Mouse (Mus musculus): ENCODE results near the gene Dscam. TPM values are rescaled to one million over a fixed set of nuclear protein-coding genes. Genes with fewer than 3 reads are reported as not detected.

Gene Dscam
- polyA plus RNA-seq, 1 experiment = not detected

GRCm38 (mm10) chr16:96700551-96700950, 470.0 kb downstream of the Dscam start:
- no peak for TF ChIP-seq CTCF (IDR thresholded peaks at IDR 0.05; ENCODE audit: low read depth, low read length)
- no peak for TF ChIP-seq POLR2A (IDR thresholded peaks at IDR 0.05; ENCODE audit: borderline replicate concordance, low read depth, low read length)
- H3K4me1 ChIP-seq (ENCODE audit: control insufficient read depth, insufficient read depth, low read length) = no peaks in the 10 kb centered on the region
- H3K27ac ChIP-seq (ENCODE audit: insufficient read depth, low read depth, low read length) = no peak overlapping the region

GRCm38 (mm10) chr16:96695882-96696281, 474.7 kb downstream of the Dscam start:
- no peak for TF ChIP-seq CTCF (IDR thresholded peaks at IDR 0.05; ENCODE audit: low read depth, low read length)
- TF ChIP-seq POLR2A (IDR thresholded peaks at IDR 0.05; ENCODE audit: borderline replicate concordance, low read depth, low read length) = no peak
- Histone ChIP-seq H3K4me1 (ENCODE audit: control insufficient read depth, insufficient read depth, low read length) (no peaks in the 10 kb centered on the region), H3K4me3 (ENCODE audit: insufficient read depth, low read length) (no peak overlapping the region), H3K27ac (ENCODE audit: insufficient read depth, low read depth, low read length) (no peak overlapping the region)

More at GRCm38 (mm10) chr16:96700551-96700950, 470.0 kb downstream of the Dscam start:
- no peak overlapping the region for H3K4me3 ChIP-seq (ENCODE audit: insufficient read depth, low read length)

DNA sequence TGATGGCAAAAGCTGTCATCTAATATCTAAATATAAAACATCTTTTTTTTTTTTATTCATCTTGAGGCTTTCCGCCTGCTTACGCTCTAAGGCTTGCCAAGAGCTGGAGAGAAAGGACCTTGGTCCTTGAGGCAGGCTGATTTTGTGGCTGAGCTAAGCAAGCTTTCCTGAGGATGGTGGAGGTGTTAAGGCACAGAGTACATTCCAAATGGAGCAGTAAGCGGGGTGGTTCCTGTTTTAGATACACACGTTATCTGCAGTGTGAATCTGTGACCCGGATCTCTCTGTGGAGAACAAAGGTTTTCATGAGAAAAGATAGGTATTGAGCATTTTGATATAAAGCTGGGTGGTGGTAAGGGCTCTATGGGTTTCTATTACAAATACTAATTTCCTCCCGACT, 479.0 kb downstream of the Dscam start:
- TF ChIP-seq CTCF (IDR thresholded peaks at IDR 0.05; ENCODE audit: low read depth, low read length) = no peak
- TF ChIP-seq POLR2A (IDR thresholded peaks at IDR 0.05; ENCODE audit: borderline replicate concordance, low read depth, low read length) = no peak
- Histone ChIP-seq H3K27ac (ENCODE audit: insufficient read depth, low read depth, low read length) (no peak overlapping the region), H3K4me3 (ENCODE audit: insufficient read depth, low read length) (no peak overlapping the region), H3K4me1 (ENCODE audit: control insufficient read depth, insufficient read depth, low read length) (no peaks in the 10 kb centered on the region)

DNA sequence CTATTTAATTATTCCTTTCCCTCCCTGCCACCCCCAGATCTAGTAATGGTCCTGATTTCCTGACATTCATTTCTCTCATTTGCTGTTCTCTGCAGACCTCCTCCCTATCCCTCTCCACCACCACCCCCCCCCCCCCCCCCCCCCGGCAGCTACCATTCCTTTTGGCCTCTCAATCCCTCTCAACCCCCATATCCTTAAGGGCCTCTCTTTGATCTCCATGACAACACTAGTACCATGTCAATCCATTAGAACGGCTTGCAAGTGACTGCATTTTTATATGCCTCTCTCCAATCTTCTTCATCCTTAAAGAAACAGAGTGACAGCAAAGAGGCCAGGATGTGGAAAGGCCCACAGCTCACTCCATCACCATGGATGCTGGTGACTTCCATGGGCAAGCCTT, 480.5 kb downstream of the Dscam start:
- TF ChIP-seq CTCF (IDR thresholded peaks at IDR 0.05; ENCODE audit: low read depth, low read length) = no peak
- Histone ChIP-seq H3K4me1 (ENCODE audit: control insufficient read depth, insufficient read depth, low read length) (no peaks in the 10 kb centered on the region), H3K27ac (ENCODE audit: insufficient read depth, low read depth, low read length) (no peak overlapping the region), H3K4me3 (ENCODE audit: insufficient read depth, low read length) (no peak overlapping the region)

GRCm38 (mm10) chr16:96689419-96689818, 481.1 kb downstream of the Dscam start:
- H3K27ac ChIP-seq (ENCODE audit: insufficient read depth, low read depth, low read length) = no peak overlapping the region
- H3K4me1 ChIP-seq (ENCODE audit: control insufficient read depth, insufficient read depth, low read length) = no peaks in the 10 kb centered on the region
- no peak overlapping the region for H3K4me3 ChIP-seq (ENCODE audit: insufficient read depth, low read length)
- TF ChIP-seq POLR2A (IDR thresholded peaks at IDR 0.05; ENCODE audit: borderline replicate concordance, low read depth, low read length) (no peak), CTCF (IDR thresholded peaks at IDR 0.05; ENCODE audit: low read depth, low read length) (no peak)

GRCm38 (mm10) chr16:96685065-96685464, 485.5 kb downstream of the Dscam start:
- TF ChIP-seq CTCF (IDR thresholded peaks at IDR 0.05; ENCODE audit: low read depth, low read length) (no peak), POLR2A (IDR thresholded peaks at IDR 0.05; ENCODE audit: borderline replicate concordance, low read depth, low read length) (no peak)

GRCm38 (mm10) chr16:96684581-96684980, 486.0 kb downstream of the Dscam start:
- Histone ChIP-seq H3K4me3 (ENCODE audit: insufficient read depth, low read length) (no peak overlapping the region), H3K4me1 (ENCODE audit: control insufficient read depth, insufficient read depth, low read length) (no peaks in the 10 kb centered on the region), H3K27ac (ENCODE audit: insufficient read depth, low read depth, low read length) (no peak overlapping the region)
- no peak for TF ChIP-seq CTCF (IDR thresholded peaks at IDR 0.05; ENCODE audit: low read depth, low read length)
- no peak for TF ChIP-seq POLR2A (IDR thresholded peaks at IDR 0.05; ENCODE audit: borderline replicate concordance, low read depth, low read length)

More at GRCm38 (mm10) chr16:96685065-96685464, 485.5 kb downstream of the Dscam start:
- Histone ChIP-seq H3K4me1 (ENCODE audit: control insufficient read depth, insufficient read depth, low read length) (no peaks in the 10 kb centered on the region), H3K4me3 (ENCODE audit: insufficient read depth, low read length) (no peak overlapping the region), H3K27ac (ENCODE audit: insufficient read depth, low read depth, low read length) (no peak overlapping the region)

GRCm38 (mm10) chr16:96682289-96682972, 488.1 kb downstream of the Dscam start:
- TF ChIP-seq POLR2A (IDR thresholded peaks at IDR 0.05; ENCODE audit: borderline replicate concordance, low read depth, low read length) (no peak), CTCF (IDR thresholded peaks at IDR 0.05; ENCODE audit: low read depth, low read length) (no peak)
- Histone ChIP-seq H3K27ac (ENCODE audit: insufficient read depth, low read depth, low read length) (no peak overlapping the region), H3K4me1 (ENCODE audit: control insufficient read depth, insufficient read depth, low read length) (no peaks in the 10 kb centered on the region), H3K4me3 (ENCODE audit: insufficient read depth, low read length) (no peak overlapping the region)

DNA sequence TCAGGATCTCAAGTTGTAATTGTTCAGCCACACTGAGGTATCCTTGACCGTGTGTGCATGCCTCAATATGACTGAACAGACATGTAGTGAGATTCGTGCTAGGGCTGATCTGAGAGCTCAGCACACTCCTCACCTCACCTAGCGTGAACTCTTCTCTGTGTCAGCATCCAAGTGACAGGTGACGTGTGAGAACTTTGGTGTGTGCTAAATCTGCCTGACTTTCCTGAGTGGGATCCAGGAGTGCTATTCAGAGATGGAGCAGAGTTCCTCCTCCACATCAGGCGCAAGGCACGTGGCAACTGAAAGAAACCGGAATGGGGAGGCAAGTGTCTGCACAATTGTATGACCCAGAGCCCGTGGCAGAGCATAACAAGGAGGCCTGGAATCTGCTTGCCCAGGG, 490.6 kb downstream of the Dscam start:
- no peak overlapping the region for H3K27ac ChIP-seq (ENCODE audit: insufficient read depth, low read depth, low read length)
- TF ChIP-seq POLR2A (IDR thresholded peaks at IDR 0.05; ENCODE audit: borderline replicate concordance, low read depth, low read length) (no peak), CTCF (IDR thresholded peaks at IDR 0.05; ENCODE audit: low read depth, low read length) (no peak)
- H3K4me1 ChIP-seq (ENCODE audit: control insufficient read depth, insufficient read depth, low read length) = no peaks in the 10 kb centered on the region
- H3K4me3 ChIP-seq (ENCODE audit: insufficient read depth, low read length) = no peak overlapping the region

DNA sequence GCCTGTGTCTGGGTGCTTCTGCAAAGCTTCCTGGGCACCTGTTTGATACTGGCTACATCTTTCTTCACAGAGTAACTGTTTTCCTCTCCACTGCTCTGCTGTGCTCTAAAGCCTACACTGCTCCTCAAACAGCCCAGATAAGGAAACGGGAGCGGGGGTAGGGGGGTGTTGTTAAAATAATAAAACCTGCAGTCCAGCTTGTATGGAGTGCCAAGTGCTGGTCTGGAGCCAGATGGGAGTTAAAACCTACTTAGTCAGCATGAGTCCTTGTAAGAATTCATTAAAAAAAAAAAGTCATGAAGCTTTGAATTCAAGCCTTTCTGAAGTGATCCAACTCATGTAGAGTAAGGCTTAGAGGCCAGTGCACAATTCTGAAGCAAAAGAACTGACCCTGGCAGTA, 493.1 kb downstream of the Dscam start:
- no peak overlapping the region for H3K4me3 ChIP-seq (ENCODE audit: insufficient read depth, low read length)
- TF ChIP-seq CTCF (IDR thresholded peaks at IDR 0.05; ENCODE audit: low read depth, low read length) (no peak), POLR2A (IDR thresholded peaks at IDR 0.05; ENCODE audit: borderline replicate concordance, low read depth, low read length) (no peak)
- no peaks in the 10 kb centered on the region for H3K4me1 ChIP-seq (ENCODE audit: control insufficient read depth, insufficient read depth, low read length)
- no peak overlapping the region for H3K27ac ChIP-seq (ENCODE audit: insufficient read depth, low read depth, low read length)
